Mouse (Mus musculus) stomach, embryonic 14.5 days (tissue): ENCODE data around the gene Phkb. TPM values are rescaled to one million over a fixed set of nuclear protein-coding genes. Genes with fewer than 3 reads are reported as not detected.

Source experiments
- ATAC-seq: fragments of 200-750 bp; cut with Nextera tagmentation; 2 replicates; pipeline ENCODE4 v1.8.0; 2017; ENCODE audit warnings: low read depth, moderate TSS enrichment; ENCODE audit not compliant: insufficient number of reproducible peaks, insufficient read depth, low FRiP score
- H3K27ac ChIP-seq: fragments of 300-500 bp; sonication (generic); 2 replicates; pipeline ENCODE4 v1.5.1; 2014; ENCODE audit warnings: mild to moderate bottlenecking, low read length, moderate library complexity, mixed read lengths
- H3K27me3 ChIP-seq: fragments of 300-500 bp; sonication (generic); 2 replicates; pipeline ENCODE4 v1.6.1; 2014; ENCODE audit warnings: low read length, control low read depth, mixed read lengths; ENCODE audit not compliant: control insufficient read depth, insufficient read depth
- H3K36me3 ChIP-seq: fragments of 300-500 bp; sonication (generic); 2 replicates; pipeline ENCODE4 v1.6.1; 2014; ENCODE audit warnings: mild to moderate bottlenecking, control low read depth, low read length, moderate library complexity, mixed read lengths; ENCODE audit not compliant: control insufficient read depth, insufficient read depth
- H3K4me1 ChIP-seq: fragments of 300-500 bp; sonication (generic); 2 replicates; pipeline ENCODE4 v1.6.1; 2014; ENCODE audit warnings: low read length, control low read depth, mixed read lengths; ENCODE audit not compliant: control insufficient read depth, insufficient read depth
- H3K4me2 ChIP-seq: fragments of 300-500 bp; sonication (generic); replicated peaks from 2 replicates; pipeline ENCODE4 v1.6.1; 2014; ENCODE audit warnings: low read depth, low read length, control low read depth
- H3K4me3 ChIP-seq: fragments of 300-500 bp; sonication (generic); 2 replicates; pipeline ENCODE4 v1.5.1; 2014; ENCODE audit warnings: low read depth, low read length, control low read depth
- H3K9ac ChIP-seq: fragments of 300-500 bp; sonication (generic); replicated peaks from 2 replicates; pipeline ENCODE4 v1.6.1; 2014; ENCODE audit warnings: low read depth, mild to moderate bottlenecking, control low read depth, low read length, moderate library complexity, mixed read lengths
- H3K9me3 ChIP-seq: fragments of 300-500 bp; sonication (generic); 2 replicates; pipeline ENCODE4 v1.6.1; 2016; ENCODE audit warnings: low read depth, low read length, control low read depth; ENCODE audit not compliant: control insufficient read depth
- WGBS: fragments of 180-500 bp; shearing (Covaris S2); extraction: QIAGEN DNeasy Blood & Tissue Kit; methylation state at CpG from one replicate; pipeline ENCODE4 v1.1.7; 2014; 5-methylcytosine and 5-hydroxymethylcytosine counted together
- polyA plus RNA-seq: library from polyadenylated mRNA; unstranded; fragments of >200 nt; fragmentation: Nextera tagmentation; extraction: Ambion mirVana; gene quantifications from 2 replicates; pipeline ENCODE4 v1.2.1, GENCODE M21; 2014

Phkb gene
- polyA plus RNA-seq, 1 experiment from 2014 or later: 65.2 TPM

DNA sequence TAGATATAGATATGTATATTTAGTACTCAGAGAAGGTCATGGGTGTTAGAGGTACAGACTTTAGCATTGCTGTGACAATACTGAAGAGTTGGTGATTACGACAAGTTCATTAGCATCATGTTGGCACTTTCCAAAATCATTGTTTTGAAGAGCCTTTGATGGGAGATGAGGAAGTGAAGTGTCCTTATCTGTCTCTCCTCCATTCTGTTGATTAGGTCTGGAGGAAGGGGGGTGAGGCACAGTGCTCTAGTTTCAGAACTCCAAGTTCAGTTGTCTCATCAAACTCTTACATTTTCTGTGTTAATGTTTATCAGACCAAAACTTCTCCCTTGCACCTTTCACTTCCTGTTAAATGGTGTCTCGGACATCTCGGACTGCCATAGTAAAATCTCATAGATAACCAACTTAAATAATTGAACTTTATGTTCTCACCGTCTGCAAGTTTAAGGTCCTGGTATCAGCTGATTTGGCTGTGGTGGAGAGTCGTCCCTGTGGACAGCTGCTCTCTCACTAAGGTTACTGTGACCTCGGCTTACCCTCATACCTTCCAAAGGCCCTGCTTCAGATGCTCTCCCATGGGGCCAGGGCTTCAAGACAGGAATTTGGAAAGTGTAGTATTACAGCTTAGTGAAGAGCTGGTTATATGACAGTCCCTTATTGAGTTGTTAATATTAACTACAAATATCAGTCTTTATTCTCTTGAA lies 194.1 kb downstream of the Phkb start:
- no peak for ATAC-seq
- H3K27ac ChIP-seq: no peak overlapping the region
- WGBS: 78% methylated on average over 6 of the region's 6 CpGs

DNA sequence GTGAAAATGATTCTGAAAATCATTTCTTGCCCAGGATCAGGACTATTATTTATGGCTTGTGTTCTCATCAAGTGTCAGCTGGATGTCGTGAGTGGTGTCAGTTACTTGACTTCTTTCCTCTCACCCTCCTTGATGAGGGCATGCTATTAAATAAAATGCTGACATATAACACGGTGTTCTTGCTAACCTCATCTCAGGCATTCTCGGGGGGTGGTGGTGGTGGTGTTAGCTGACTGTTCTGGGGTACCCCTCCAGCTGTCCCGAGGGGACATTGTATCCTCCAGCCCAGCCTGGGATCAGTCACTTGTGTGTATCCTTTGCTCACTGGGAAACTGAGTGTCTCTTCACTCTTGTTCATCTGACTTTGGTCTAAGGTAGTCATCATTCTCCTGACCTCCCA lies 194.6 kb downstream of the Phkb start:
- 90% methylated on average over 4 of the region's 4 CpGs for WGBS

More for the DNA sequence above, 194.1 kb downstream of the Phkb start:
- Histone ChIP-seq H3K9me3 (no peaks in the 10 kb centered on the region), H3K36me3 (no peaks in the 10 kb centered on the region; the same call in 1 of the 2 replicates), H3K4me2 (no peak overlapping the region), H3K9ac (no peak overlapping the region), H3K27me3 (no peaks in the 10 kb centered on the region), H3K4me1 (no peaks in the 10 kb centered on the region), H3K4me3 (no peak overlapping the region)

DNA sequence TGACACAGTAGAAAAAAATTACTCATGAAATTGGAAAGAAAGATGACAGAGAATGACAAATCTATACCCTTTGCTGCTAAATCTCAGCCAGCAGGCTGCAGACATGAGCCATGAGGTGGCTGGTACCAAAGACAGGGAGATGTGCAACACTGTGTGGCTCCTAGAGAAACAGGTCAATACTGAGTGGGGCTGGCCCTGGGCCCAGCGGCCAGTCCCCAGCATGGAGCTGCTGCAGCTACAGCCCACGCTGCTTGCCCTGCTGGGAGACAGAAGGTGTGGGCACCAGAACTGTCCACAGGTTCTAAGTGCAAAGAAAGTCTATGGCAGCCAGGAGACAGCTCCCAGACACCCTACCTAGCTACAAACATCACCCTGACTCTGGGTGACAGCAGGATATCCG lies 197.7 kb downstream of the Phkb start:
- no peak overlapping the region for H3K4me2 ChIP-seq
- no peak overlapping the region for H3K27ac ChIP-seq
- WGBS: 84% methylated on average over 3 of the region's 3 CpGs
- ATAC-seq: no peak
- H3K27me3 ChIP-seq: no peaks in the 10 kb centered on the region
- H3K4me1 ChIP-seq: no peaks in the 10 kb centered on the region
- H3K9me3 ChIP-seq: no peaks in the 10 kb centered on the region
- H3K4me3 ChIP-seq: no peak overlapping the region
- H3K9ac ChIP-seq: no peak overlapping the region
- no peaks in the 10 kb centered on the region for H3K36me3 ChIP-seq

More for the DNA sequence above, 194.6 kb downstream of the Phkb start:
- Histone ChIP-seq H3K36me3 (no peaks in the 10 kb centered on the region; the same call in 1 of the 2 replicates), H3K27ac (no peak overlapping the region), H3K4me3 (no peak overlapping the region), H3K4me1 (no peaks in the 10 kb centered on the region), H3K9ac (no peak overlapping the region), H3K27me3 (no peaks in the 10 kb centered on the region), H3K4me2 (no peak overlapping the region), H3K9me3 (no peaks in the 10 kb centered on the region)
- ATAC-seq: no peak

DNA sequence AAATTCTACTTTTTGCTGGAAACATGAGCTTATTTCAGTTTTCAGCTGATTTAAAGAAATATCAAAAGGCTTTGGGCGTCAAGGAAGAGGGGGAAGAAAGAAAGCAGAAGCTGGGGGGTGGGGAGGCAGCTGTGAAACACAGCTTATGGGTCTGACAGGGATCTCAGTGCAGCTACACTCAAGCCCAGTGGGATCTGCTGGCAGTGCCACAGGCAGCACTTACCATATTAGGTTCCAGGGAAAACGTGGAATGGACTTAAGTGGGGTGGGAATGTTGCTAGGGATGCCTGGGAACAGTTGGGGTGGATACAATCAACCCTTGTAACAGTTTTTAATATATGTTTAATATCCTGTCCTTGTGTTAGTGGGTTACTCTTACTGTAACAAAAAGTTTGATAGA lies 201.3 kb downstream of the Phkb start:
- WGBS: 36% methylated on average over 2 of the region's 2 CpGs
- Histone ChIP-seq H3K27ac (no peak overlapping the region), H3K4me2 (no peak overlapping the region), H3K27me3 (no peaks in the 10 kb centered on the region), H3K4me3 (no peak overlapping the region), H3K36me3 (no peaks in the 10 kb centered on the region), H3K4me1 (no peaks in the 10 kb centered on the region), H3K9ac (no peak overlapping the region), H3K9me3 (no peaks in the 10 kb centered on the region)
- no peak for ATAC-seq

DNA sequence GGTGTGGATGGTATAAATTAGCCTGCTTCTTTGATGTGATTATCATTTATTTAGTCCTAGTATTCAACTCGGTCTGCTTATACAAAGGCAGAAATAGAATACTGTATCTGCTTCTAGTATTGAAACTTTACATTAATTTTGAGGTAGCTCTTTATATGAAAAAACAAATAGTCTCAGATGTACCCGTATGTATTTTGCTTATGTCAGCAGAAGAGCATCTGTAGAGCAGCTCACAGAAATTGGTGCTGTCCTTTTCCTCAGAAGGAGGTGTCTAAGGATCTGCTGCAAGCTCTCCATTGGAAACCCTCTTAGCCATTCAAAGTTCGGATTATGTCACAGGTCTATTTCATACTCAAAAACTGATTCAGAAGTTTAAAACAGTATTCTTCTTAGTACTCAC lies 210.1 kb downstream of the Phkb start:
- 84% methylated on average over 3 of the region's 3 CpGs for WGBS
- Histone ChIP-seq H3K27ac (no peak overlapping the region), H3K27me3 (no peaks in the 10 kb centered on the region), H3K9ac (no peak overlapping the region), H3K36me3 (no peaks in the 10 kb centered on the region), H3K4me2 (no peak overlapping the region), H3K4me1 (no peaks in the 10 kb centered on the region), H3K4me3 (no peak overlapping the region), H3K9me3 (no peaks in the 10 kb centered on the region)
- ATAC-seq: no peak

DNA sequence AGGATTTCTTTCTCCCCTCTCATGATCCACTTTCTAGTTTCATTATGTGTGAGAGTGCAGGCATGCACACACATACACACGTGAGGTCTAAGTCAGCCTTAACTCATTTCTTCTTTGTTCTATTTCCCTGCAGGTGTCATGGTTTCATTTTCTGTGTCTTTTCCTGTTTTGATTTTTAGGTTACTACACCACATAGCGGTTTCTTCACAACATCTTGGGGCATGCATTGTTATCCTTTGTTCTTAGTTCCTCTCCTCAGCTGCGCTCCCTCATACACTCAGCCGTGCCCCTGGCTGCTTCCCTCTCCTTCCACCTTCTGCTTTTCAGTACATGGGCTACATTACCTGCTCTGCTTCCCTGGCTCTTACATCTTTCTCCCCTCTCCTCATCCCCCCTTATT lies 211.2 kb downstream of the Phkb start:
- Histone ChIP-seq H3K9ac (no peak overlapping the region), H3K27me3 (no peaks in the 10 kb centered on the region), H3K4me3 (no peak overlapping the region), H3K27ac (no peak overlapping the region), H3K36me3 (peaks cover 5% of the 10 kb centered on the region), H3K9me3 (no peaks in the 10 kb centered on the region), H3K4me2 (no peak overlapping the region), H3K4me1 (no peaks in the 10 kb centered on the region)
- 85% methylated on average over 4 of the region's 4 CpGs for WGBS
- no peak for ATAC-seq

DNA sequence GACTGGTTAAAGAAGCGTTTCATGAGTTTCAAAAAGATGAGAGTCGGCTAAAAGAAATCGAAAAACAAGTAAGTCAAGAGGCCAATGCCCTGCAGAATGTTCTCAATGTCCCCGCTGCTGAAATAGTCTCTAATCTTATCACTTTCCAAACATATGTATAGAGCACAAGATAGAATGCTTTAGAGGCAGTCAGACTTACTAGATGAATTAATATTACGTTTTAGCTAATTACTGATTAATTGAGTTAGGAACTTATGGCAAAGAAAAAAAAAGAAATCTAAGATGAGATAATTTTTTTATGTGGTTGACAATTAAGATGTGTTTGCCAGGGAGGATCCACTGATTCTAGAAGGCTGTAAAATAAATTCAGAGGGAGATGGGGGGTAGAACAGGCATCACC lies 217.9 kb downstream of the Phkb start:
- Histone ChIP-seq H3K27me3 (no peaks in the 10 kb centered on the region), H3K4me1 (no peaks in the 10 kb centered on the region), H3K4me3 (no peak overlapping the region), H3K27ac (no peak overlapping the region), H3K4me2 (no peak overlapping the region), H3K9ac (no peak overlapping the region), H3K9me3 (no peaks in the 10 kb centered on the region), H3K36me3 (peaks cover 14% of the 10 kb centered on the region)
- ATAC-seq: no peak
- 83% methylated on average over 5 of the region's 5 CpGs for WGBS

DNA sequence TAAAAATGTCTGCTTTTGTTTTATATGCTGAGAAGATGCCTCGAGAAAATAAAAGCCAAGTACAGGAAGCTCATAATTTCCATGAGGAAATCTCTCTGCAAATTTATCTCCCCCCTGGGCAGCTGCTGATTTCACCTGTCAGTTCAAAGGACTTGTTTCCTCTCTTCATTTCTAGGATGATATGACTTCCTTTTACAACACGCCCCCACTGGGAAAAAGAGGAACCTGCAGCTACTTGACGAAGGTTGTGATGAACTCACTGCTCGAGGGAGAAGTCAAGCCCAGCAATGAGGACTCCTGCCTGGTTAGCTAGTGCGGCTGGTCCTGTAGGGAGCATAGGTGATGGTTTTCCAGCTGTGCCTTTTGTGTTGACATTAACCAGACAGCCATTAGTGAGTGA lies 218.4 kb downstream of the Phkb start:
- Histone ChIP-seq H3K4me1 (no peaks in the 10 kb centered on the region), H3K27ac (no peak overlapping the region), H3K9me3 (no peaks in the 10 kb centered on the region), H3K27me3 (no peaks in the 10 kb centered on the region), H3K9ac (no peak overlapping the region), H3K36me3 (peaks cover 14% of the 10 kb centered on the region), H3K4me2 (no peak overlapping the region), H3K4me3 (no peak overlapping the region)
- ATAC-seq: no peak
- 67% methylated on average over 5 of the region's 5 CpGs for WGBS

DNA sequence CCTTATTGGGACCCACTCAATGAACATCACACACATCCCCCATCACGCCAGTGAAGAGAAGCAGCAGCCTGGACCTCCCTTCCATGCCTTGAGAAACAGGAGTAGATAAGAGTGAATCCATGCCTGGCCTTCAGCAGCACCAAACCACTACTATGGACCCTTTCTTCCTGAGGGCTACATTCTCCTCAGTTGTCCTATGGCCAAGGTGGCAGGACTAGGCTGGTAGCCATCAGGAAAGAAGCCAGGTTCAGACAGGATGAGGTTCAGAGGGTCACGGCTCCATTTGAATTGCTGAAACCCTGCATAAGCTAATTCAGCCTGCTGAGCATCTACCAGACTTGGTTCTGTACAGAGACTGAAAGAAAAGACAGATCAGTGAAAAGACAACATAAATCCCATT lies 222.7 kb downstream of the Phkb start:
- Histone ChIP-seq H3K4me2 (no peak overlapping the region), H3K27me3 (no peaks in the 10 kb centered on the region), H3K36me3 (no peaks in the 10 kb centered on the region; the same call in 1 of the 2 replicates), H3K4me3 (no peak overlapping the region), H3K9me3 (no peaks in the 10 kb centered on the region), H3K9ac (no peak overlapping the region), H3K4me1 (no peaks in the 10 kb centered on the region), H3K27ac (no peak overlapping the region)
- WGBS: 93% methylated on average over 2 of the region's 2 CpGs
- ATAC-seq: no peak
